In the genomic region with DNA sequence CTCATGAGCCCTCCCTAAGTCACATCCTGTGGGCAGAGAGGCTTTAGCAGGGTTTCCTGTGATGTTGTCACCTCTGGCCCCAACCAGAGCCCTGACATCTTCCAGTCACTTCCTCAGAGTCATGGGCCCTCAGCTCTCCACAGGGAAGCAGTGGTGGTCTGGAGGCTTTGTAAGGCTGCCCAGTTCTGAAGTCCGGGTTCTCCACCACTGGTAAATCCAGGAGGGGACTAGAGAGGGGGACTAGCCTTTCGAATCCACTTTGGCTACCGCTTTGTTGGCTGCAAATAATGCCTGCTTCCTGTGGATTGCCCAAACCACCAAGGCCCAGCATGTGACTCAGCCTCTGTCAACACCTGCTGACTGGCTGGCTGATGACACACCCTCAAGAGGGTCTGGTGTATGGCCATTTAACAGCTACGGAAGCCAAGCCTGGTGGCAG, we compare ENCODE assay signal across 9 mouse cellular contexts. TPM values are rescaled to one million over a fixed set of nuclear protein-coding genes. Genes with fewer than 3 reads are reported as not detected.
A peak's percentile ranks its signal among the peaks of the same experiment; 100 is the strongest.
DNase-seq lines count a peak whose midpoint lies in the region; ATAC-seq lines count a peak whose summit lies in the region.
"Had no signal": no experiment of that assay in that cellular context is flagged by ENCODE, and none has a peak within 500 bp of the region (broad histone marks: within the 10 kb centered on the region; RNA-seq: fewer than 3 reads in every experiment).

No protein-coding gene starts in this region.

- no peak for ATAC-seq in embryonic facial prominence, embryonic 11.5 days (replicated peaks; ENCODE audit: insufficient number of reproducible peaks, low FRiP score, low TSS enrichment, low read depth)
- ATAC-seq in megakaryocyte-erythroid progenitor cell, adult 5-6 weeks (replicated peaks; ENCODE audit: low FRiP score, low TSS enrichment, poor library complexity, severe bottlenecking) = 0 out of 2 replicates have a peak, but pooled peaks have one; percentile 18

- H3K4me1 ChIP-seq in embryonic facial prominence, embryonic 11.5 days (ENCODE audit: control insufficient read depth, insufficient read depth, low read length) = peaks cover 4% of the 10 kb centered on the region; the same call in 1 of the 2 replicates

- intact Hi-C loops in left cerebral cortex, postnatal 4 days (cut with DNase I) = loop anchor here (5.0 kb wide), 1 partner anchor 132 kb away; the partner anchor contains the start of gene Stxbp1

- no peaks in the 10 kb centered on the region for H3K36me3 ChIP-seq in embryonic facial prominence, embryonic 11.5 days (replicated peaks; ENCODE audit: control insufficient read depth, insufficient read depth, low read depth, low read length)

- no peaks in the 10 kb centered on the region for H3K9me3 ChIP-seq in embryonic facial prominence, embryonic 11.5 days (replicated peaks; ENCODE audit: control insufficient read depth, low read length)

- H3K9ac ChIP-seq in embryonic facial prominence, embryonic 11.5 days (replicated peaks; ENCODE audit: low read length) = no peak overlapping the region

- H3K4me2 ChIP-seq in embryonic facial prominence, embryonic 11.5 days (ENCODE audit: low read depth, low read length) = no peak overlapping the region

- peak overlapping the region; percentile 28; the same call in 1 of the 2 replicates for H3K27ac ChIP-seq in embryonic facial prominence, embryonic 11.5 days (replicated peaks; ENCODE audit: low read depth, low read length)

- H3K27me3 ChIP-seq in embryonic facial prominence, embryonic 11.5 days (ENCODE audit: control insufficient read depth, insufficient read depth, low read length) = no peaks in the 10 kb centered on the region

- peak; percentile 39 for DNase-seq in spleen, adult 12 weeks (ENCODE audit: low spot score)
- DNase-seq in spleen, postnatal 14 days (ENCODE audit: low spot score in 2 of 2) = no peak
- DNase-seq in embryonic facial prominence, embryonic 11.5 days (ENCODE audit: low spot score) = no peak
- peak; percentile 51 for DNase-seq in kidney, postnatal 10 days
- no peak for DNase-seq in frontal cortex, postnatal 10 days (ENCODE audit: low spot score in 2 of 2)
- DNase-seq in urinary bladder, adult 2 months (ENCODE audit: low spot score) = no peak
- no peak for DNase-seq in left cerebral cortex, postnatal 4 days

- H3K4me3 ChIP-seq in embryonic facial prominence, embryonic 11.5 days (ENCODE audit: low read depth, low read length) = no peak overlapping the region

- WGBS in embryonic facial prominence, embryonic 11.5 days = 61% methylated on average over 4 of the region's 4 CpGs

RNA-seq across cellular contexts. Expression of gene Cdk9, which starts 2.1 kb away (rescaled TPM):
- polyA plus RNA-seq in embryonic facial prominence, embryonic 11.5 days (2014; fragmentation: Nextera tagmentation; extraction: Ambion mirVana) = 79.2 and 89.8 TPM in 2 replicates
- total RNA-seq in megakaryocyte-erythroid progenitor cell, adult 5-6 weeks (2014; fragmentation: Nextera tagmentation) = 95.7 and 133 TPM in 2 replicates
- 29.6 and 46.5 TPM in 2 replicates for total RNA-seq in megakaryocyte-erythroid progenitor cell, adult 5-6 weeks (2017)
- polyA plus RNA-seq in urinary bladder, adult 2 months (2012; rRNA removed) = 112 and 151 TPM in 2 replicates
- 10 to 100 TPM; 87.8 to 88.0 TPM for total RNA-seq in left cerebral cortex, postnatal 4 days (2021)

RNA-seq across cellular contexts. Expression of gene Sh2d3c, which starts 5.8 kb away (rescaled TPM):
- polyA plus RNA-seq in embryonic facial prominence, embryonic 11.5 days (2014; fragmentation: Nextera tagmentation; extraction: Ambion mirVana) = 21.1 and 22.2 TPM in 2 replicates
- total RNA-seq in megakaryocyte-erythroid progenitor cell, adult 5-6 weeks (2014; fragmentation: Nextera tagmentation) = 2.5 and 5.4 TPM in 2 replicates
- 1.1 and 1.4 TPM in 2 replicates for total RNA-seq in megakaryocyte-erythroid progenitor cell, adult 5-6 weeks (2017)
- 9.9 and 10.3 TPM in 2 replicates for polyA plus RNA-seq in urinary bladder, adult 2 months (2012; rRNA removed)
- 10 to 100 TPM; 33.1 to 37.2 TPM for total RNA-seq in left cerebral cortex, postnatal 4 days (2021)

RNA-seq across cellular contexts. Expression of gene Fpgs, which starts 11.1 kb away (rescaled TPM):
- 15.6 and 16.3 TPM in 2 replicates for polyA plus RNA-seq in embryonic facial prominence, embryonic 11.5 days (2014; fragmentation: Nextera tagmentation; extraction: Ambion mirVana)
- 94.2 and 96.1 TPM in 2 replicates for total RNA-seq in megakaryocyte-erythroid progenitor cell, adult 5-6 weeks (2014; fragmentation: Nextera tagmentation)
- total RNA-seq in megakaryocyte-erythroid progenitor cell, adult 5-6 weeks (2017) = 45.7 and 66.1 TPM in 2 replicates
- 29.4 and 36.3 TPM in 2 replicates for polyA plus RNA-seq in urinary bladder, adult 2 months (2012; rRNA removed)
- 10 to 100 TPM; 26.3 to 30.0 TPM for total RNA-seq in left cerebral cortex, postnatal 4 days (2021)

RNA-seq across cellular contexts. Expression of gene 6330409D20Rik, which starts 25.8 kb away (rescaled TPM):
- polyA plus RNA-seq in embryonic facial prominence, embryonic 11.5 days (2014; fragmentation: Nextera tagmentation; extraction: Ambion mirVana) = 0.31 and 0.75 TPM in 2 replicates
- total RNA-seq in megakaryocyte-erythroid progenitor cell, adult 5-6 weeks (2014; fragmentation: Nextera tagmentation) = not detected in 2 replicates
- not detected in 2 replicates for total RNA-seq in megakaryocyte-erythroid progenitor cell, adult 5-6 weeks (2017)
- polyA plus RNA-seq in urinary bladder, adult 2 months (2012; rRNA removed) = not detected in 2 replicates
- 1 to 10 TPM; 3.0 to 3.2 TPM for total RNA-seq in left cerebral cortex, postnatal 4 days (2021)
- total RNA-seq: heart, postnatal 14 days had no signal

RNA-seq across cellular contexts. Expression of gene Tor2a, which starts 42.0 kb away (rescaled TPM):
- polyA plus RNA-seq in embryonic facial prominence, embryonic 11.5 days (2014; fragmentation: Nextera tagmentation; extraction: Ambion mirVana) = 47.8 and 54.3 TPM in 2 replicates
- 29.8 and 30.9 TPM in 2 replicates for total RNA-seq in megakaryocyte-erythroid progenitor cell, adult 5-6 weeks (2014; fragmentation: Nextera tagmentation)
- 17.1 and 17.4 TPM in 2 replicates for total RNA-seq in megakaryocyte-erythroid progenitor cell, adult 5-6 weeks (2017)
- polyA plus RNA-seq in urinary bladder, adult 2 months (2012; rRNA removed) = 42.9 and 53.7 TPM in 2 replicates
- total RNA-seq in left cerebral cortex, postnatal 4 days (2021) = 10 to 100 TPM; 29.3 to 30.5 TPM

Comparison
In these comparisons a context has a peak if more than half of its experiments do, and no peak if none do; other contexts are left out.
1. DNase-seq: peak in spleen, adult 12 weeks (single experiment) and kidney, postnatal 10 days (single experiment); none in spleen, postnatal 14 days (0 of 2), embryonic facial prominence, embryonic 11.5 days (single experiment), frontal cortex, postnatal 10 days (0 of 2), urinary bladder, adult 2 months (single experiment) and left cerebral cortex, postnatal 4 days (single experiment).
2. RNA of gene Sh2d3c, which starts 5.8 kb away (total RNA-seq): 33.1 to 37.2 TPM in left cerebral cortex, postnatal 4 days; 1.1 to 5.4 TPM in megakaryocyte-erythroid progenitor cell, adult 5-6 weeks; every median in the first group is over 4 times any median in the second.